Mouse (Mus musculus) T-helper 1 cell (primary cell): ENCODE measurements around the gene 1700056E22Rik.

Experiments
- in situ Hi-C: fragments of 300-600 bp; cut with MboI, MseI; formaldehyde crosslinking; loops from one replicate; pipeline ENCODE4 v1.15.1; 2025; ENCODE audit warnings: high pct_unique_total_duplicates

The 1700056E22Rik gene

GRCm38 (mm10) chr1:184051824-184052223 is 17.7 kb upstream of the 1700056E22Rik start:
- in situ Hi-C loops: no loop called here

- in situ Hi-C loops: no loop called here
These were observed 17.2 kb upstream of the 1700056E22Rik start for GRCm38 (mm10) chr1:184051286-184051685.

- in situ Hi-C loops: loop anchor here (25.0 kb wide), 1 partner anchor 1537 kb away; the partner anchor contains the start of gene Capn2
These were observed 14.7 kb upstream of the 1700056E22Rik start for GRCm38 (mm10) chr1:184048675-184049418.

- in situ Hi-C loops: loop anchor here (25.0 kb wide), 1 partner anchor 1536 kb away; the partner anchor contains the start of gene Capn2
These were observed 13.7 kb upstream of the 1700056E22Rik start for GRCm38 (mm10) chr1:184047818-184048217.

GRCm38 (mm10) chr1:184046070-184046677 is 12.1 kb upstream of the 1700056E22Rik start:
- in situ Hi-C loops: loop anchor here (25.0 kb wide), 1 partner anchor 1534 kb away; the partner anchor contains the start of gene Capn2

- in situ Hi-C loops: loop anchor here (25.0 kb wide), 1 partner anchor 1531 kb away; the partner anchor contains the start of gene Capn2
These were observed 9.3 kb upstream of the 1700056E22Rik start for GRCm38 (mm10) chr1:184043391-184043790.

- in situ Hi-C loops: loop anchor here (25.0 kb wide), 1 partner anchor 1530 kb away; the partner anchor contains the start of gene Capn2
These were observed 8.6 kb upstream of the 1700056E22Rik start for GRCm38 (mm10) chr1:184042745-184043144.

- in situ Hi-C loops: loop anchor here (25.0 kb wide), 1 partner anchor 1530 kb away; the partner anchor contains the start of gene Capn2
These were observed 7.9 kb upstream of the 1700056E22Rik start for GRCm38 (mm10) chr1:184041778-184042573.

GRCm38 (mm10) chr1:184040906-184041305 is 6.8 kb upstream of the 1700056E22Rik start:
- in situ Hi-C loops: loop anchor here (25.0 kb wide), 1 partner anchor 1529 kb away; the partner anchor contains the start of gene Capn2

- in situ Hi-C loops: loop anchor here (25.0 kb wide), 1 partner anchor 1528 kb away; the partner anchor contains the start of gene Capn2
These were observed 6.1 kb upstream of the 1700056E22Rik start for GRCm38 (mm10) chr1:184040181-184040580.

- in situ Hi-C loops: loop anchor here (25.0 kb wide), 1 partner anchor 1527 kb away; the partner anchor contains the start of gene Capn2
These were observed 5.2 kb upstream of the 1700056E22Rik start for GRCm38 (mm10) chr1:184039301-184039700.

GRCm38 (mm10) chr1:184037802-184038201 is 3.7 kb upstream of the 1700056E22Rik start:
- in situ Hi-C loops: loop anchor here (25.0 kb wide), 1 partner anchor 1526 kb away; the partner anchor contains the start of gene Capn2

GRCm38 (mm10) chr1:184035346-184035903 is 1.3 kb upstream of the 1700056E22Rik start:
- in situ Hi-C loops: loop anchor here (25.0 kb wide), 1 partner anchor 1523 kb away; the partner anchor contains the start of gene Capn2

GRCm38 (mm10) chr1:184034741-184035181 is 660 bp upstream of the 1700056E22Rik start:
- in situ Hi-C loops: loop anchor here (25.0 kb wide), 1 partner anchor 1522 kb away; the partner anchor contains the start of gene Capn2

- in situ Hi-C loops: loop anchor here (25.0 kb wide), 1 partner anchor 1521 kb away; the partner anchor contains the start of gene Capn2
These were observed 601 bp downstream of the 1700056E22Rik start for GRCm38 (mm10) chr1:184033390-184034010.

- in situ Hi-C loops: loop anchor here (25.0 kb wide), 1 partner anchor 1521 kb away; the partner anchor contains the start of gene Capn2
These were observed 1.3 kb downstream of the 1700056E22Rik start for GRCm38 (mm10) chr1:184032682-184033389.

GRCm38 (mm10) chr1:184030070-184030802 is 3.9 kb downstream of the 1700056E22Rik start:
- in situ Hi-C loops: loop anchor here (25.0 kb wide), 1 partner anchor 1518 kb away; the partner anchor contains the start of gene Capn2

GRCm38 (mm10) chr1:184027039-184027438 is 7.1 kb downstream of the 1700056E22Rik start:
- in situ Hi-C loops: loop anchor here (25.0 kb wide), 1 partner anchor 1515 kb away; the partner anchor contains the start of gene Capn2
